Mouse (Mus musculus) right cerebral cortex, adult 2 months (tissue): ENCODE data around the gene Erp29.

ENCODE experiments used
- DNase-seq, 2 experiments: peaks; one replicate each; pipeline ENCODE4 v3.0.0; 2021 to 2022; ENCODE audit warnings: low spot score in 2 of 2

Erp29 gene

GRCm38 (mm10) chr5:121389106-121389505, 63.2 kb downstream of the Erp29 start:
- no peak for DNase-seq

GRCm38 (mm10) chr5:121387126-121387525, 65.2 kb downstream of the Erp29 start:
- DNase-seq: no peak

GRCm38 (mm10) chr5:121386120-121386909, 66.0 kb downstream of the Erp29 start:
- DNase-seq: peak; percentile 62 to 67

GRCm38 (mm10) chr5:121385461-121386119, 66.7 kb downstream of the Erp29 start, which contains the start of gene Trafd1:
Gene Trafd1 (minus strand): TSS chr5:121385632.
- DNase-seq: peak; percentile 92 to 94

GRCm38 (mm10) chr5:121384757-121385460, 67.4 kb downstream of the Erp29 start:
- peak; percentile 63 to 68 for DNase-seq

- DNase-seq: no peak
Measured at GRCm38 (mm10) chr5:121383857-121384756, 68.2 kb downstream of the Erp29 start.

- DNase-seq: no peak
Measured at GRCm38 (mm10) chr5:121380692-121381091, 71.6 kb downstream of the Erp29 start.

GRCm38 (mm10) chr5:121378678-121379256, 73.5 kb downstream of the Erp29 start:
- no peak for DNase-seq
